Mouse (Mus musculus): ENCODE data around the gene Lrp4.
"Not testable (repeated sequence)": the region's sequence is repeated elsewhere in the genome, so short reads cannot be mapped to it uniquely, and the experiment has no call there.

The Lrp4 gene

DNA sequence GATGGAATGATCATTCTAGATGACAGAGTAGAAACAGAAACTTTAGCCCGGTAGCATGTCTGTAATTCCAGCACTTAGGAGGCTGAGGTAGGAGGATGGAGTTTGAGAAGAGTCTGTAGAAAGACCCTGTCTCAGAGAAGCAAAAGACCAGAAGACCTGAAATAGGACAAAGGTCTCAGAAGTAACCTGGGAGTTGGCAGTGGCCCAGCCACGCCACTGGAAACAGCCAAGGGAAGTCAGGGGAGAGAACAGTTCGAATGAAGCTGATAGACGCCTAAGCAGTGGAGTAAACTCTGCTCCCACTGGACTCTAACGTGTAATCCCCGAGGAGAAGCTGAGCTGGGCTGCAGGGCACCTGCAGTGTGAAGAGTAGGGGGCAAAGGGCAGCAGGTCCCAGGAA lies 27.9 kb downstream of the Lrp4 start:
- no peak for DNase-seq (ENCODE audit: low spot score)

GRCm38 (mm10) chr2:91487295-91487694 lies 30.0 kb downstream of the Lrp4 start:
- DNase-seq (ENCODE audit: low spot score), result not testable (repeated sequence)

DNA sequence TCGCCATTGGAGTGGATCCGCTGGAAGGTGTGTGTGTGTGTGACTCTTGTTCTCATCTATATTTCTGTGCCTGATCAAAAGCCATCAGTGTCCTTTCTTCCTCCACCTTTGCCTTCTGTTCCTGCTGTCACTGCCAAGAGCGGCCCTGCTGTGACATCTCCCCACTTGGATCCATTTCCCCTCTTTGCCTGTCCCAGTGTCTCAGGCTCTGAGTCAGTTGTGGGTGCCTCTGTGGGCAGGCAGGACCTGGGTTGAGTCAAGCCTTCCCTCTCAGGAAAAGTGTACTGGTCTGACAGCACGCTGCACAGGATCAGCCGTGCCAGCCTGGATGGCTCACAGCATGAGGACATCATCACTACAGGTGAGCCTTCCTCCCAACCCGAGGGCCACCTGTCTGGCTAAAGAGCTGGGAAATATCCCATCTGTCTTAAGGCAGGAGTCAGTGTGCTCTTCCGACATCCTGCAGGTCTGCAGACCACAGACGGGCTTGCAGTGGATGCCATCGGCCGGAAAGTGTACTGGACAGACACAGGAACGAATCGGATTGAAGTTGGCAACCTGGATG lies 34.8 kb downstream of the Lrp4 start:
- DNase-seq (ENCODE audit: low spot score), result no peak

DNA sequence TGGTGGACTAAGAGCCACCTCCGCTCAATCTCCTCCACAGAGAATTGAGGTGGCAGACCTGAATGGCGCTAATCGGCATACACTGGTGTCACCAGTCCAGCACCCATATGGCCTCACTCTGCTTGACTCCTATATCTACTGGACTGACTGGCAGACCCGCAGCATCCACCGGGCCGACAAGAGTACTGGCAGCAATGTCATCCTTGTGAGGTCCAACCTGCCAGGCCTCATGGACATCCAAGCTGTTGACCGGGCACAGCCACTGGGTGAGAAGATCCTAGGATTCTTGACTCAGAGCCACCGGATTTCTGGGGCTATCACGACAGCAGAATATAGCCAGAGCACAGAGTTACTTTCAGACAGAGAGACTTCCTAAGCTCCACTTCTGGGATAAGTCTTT lies 36.7 kb downstream of the Lrp4 start:
- no peak for DNase-seq (ENCODE audit: low spot score)

DNA sequence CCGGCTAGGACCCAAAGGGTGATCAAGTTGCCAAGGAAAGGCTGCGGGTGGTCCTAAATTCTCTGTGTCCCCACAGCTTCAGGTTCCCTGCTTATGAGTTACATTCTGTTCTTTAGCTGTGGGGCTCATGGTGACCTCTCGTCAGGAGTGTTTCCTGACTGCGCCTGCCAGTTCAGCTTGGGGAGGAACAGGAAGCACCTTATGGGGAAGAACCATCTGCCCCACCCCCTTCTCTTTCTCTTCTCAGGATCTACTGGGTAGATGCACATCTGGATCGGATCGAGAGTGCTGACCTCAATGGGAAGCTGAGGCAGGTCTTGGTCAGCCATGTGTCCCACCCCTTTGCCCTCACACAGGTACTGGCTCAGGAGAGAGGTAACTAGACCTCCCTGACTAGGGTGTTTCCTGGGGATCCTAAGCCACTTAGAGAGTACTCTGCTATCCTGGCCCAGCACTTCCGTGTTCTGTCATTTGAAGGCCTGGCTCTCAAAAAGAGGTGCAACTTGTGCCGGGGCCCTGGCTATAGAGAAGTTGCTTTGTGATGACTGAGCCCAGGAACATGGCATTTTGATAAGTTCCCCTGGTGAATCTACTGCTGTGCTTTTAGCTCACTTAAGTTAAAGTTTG lies 40.9 kb downstream of the Lrp4 start:
- DNase-seq (ENCODE audit: low spot score), result no peak

- DNase-seq (ENCODE audit: low spot score), result no peak
Measured at GRCm38 (mm10) chr2:91508076-91508475, 50.8 kb downstream of the Lrp4 start.

GRCm38 (mm10) chr2:91517186-91517585 lies 59.9 kb downstream of the Lrp4 start:
- no peak for DNase-seq (ENCODE audit: low spot score)

DNA sequence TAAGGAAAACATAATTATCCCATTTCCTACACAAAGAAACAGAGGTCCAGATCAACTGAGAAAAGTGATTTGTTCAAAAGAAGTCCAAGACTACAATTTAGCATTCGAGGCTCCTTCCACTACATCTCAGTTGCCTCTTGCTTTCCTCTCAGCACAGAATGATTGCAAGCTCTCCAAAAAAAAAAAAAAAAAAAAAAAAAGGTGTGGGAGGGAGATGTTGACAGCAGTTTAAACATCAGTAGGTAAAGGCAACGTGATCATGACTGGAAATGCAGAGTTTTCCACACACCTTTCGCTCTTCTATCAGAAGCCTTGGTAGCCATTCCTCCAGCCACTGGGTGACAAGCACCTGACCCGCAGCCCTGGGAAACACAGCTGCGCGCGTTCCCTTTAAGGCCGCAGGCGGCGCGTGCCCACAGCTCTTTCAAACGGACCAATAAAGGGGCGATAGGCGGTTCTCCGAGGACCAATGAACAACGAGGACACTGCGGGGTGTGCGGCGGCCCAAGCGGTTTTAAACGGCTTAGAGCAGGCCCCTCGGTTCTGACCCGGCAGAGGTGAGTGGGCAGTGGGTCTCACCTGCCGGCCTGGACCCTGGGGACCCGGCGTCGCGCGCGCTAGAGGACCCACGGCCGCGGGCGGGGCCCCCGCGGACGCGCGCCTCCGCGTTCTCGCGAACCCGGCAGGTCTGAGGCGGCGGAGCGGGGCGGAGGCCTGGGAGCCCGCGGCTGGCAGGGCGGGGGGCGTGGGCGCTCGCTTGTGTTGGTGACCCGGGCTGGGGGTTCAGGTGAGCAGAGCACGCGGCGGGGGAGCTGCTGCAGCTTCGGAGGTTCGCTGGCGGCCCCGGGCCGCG lies 69.2 kb downstream of the Lrp4 start, which contains the start of gene Ckap5:
Gene Ckap5, plus strand, starts transcription at position 469 of the 853 bp plus-strand sequence.
- DNase-seq (ENCODE audit: low spot score), result peak; percentile 89

DNA sequence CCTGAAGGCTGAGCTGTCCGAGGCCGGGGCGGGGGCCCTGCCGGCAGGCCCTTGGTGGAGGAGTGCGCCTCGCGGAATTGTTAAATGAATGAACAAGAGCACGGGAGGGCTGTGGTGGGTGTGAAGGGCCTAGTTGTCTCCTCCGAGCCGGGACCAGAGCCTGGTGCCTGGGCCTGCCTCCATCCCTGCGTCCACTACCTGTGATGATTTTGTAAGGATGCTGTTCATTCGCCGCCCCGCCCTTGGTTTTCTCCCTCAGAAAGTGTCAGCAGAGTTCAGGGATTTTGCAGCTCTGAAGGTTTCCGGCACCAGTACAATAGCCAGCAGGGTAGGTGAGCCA lies 69.8 kb downstream of the Lrp4 start:
- peak; percentile 29 for DNase-seq (ENCODE audit: low spot score)

GRCm38 (mm10) chr2:91537588-91538205 lies 80.4 kb downstream of the Lrp4 start:
- peak; percentile 80 for DNase-seq (ENCODE audit: low spot score)

All from c-Kit-positive CD71-positive TER-119-positive erythroid progenitor cells, embryonic 14.5 days (primary cell).